Mouse (Mus musculus) stomach, embryonic 16.5 days (tissue): Measurements from ENCODE around the gene Xkrx. TPM values are rescaled to one million over a fixed set of nuclear protein-coding genes. Genes with fewer than 3 reads are reported as not detected.

Experiments
- polyA plus RNA-seq: library from polyadenylated mRNA; unstranded; fragments of >200 nt; fragmentation: Nextera tagmentation; extraction: Ambion mirVana; gene quantifications from 2 replicates; pipeline ENCODE4 v1.2.1, GENCODE M21; 2015

Xkrx gene
- polyA plus RNA-seq, 1 experiment from 2014 or later = 0.22 TPM

Other genes starting within 250 kb of the Xkrx start
- gene Sytl4, start 180.3 kb downstream of the Xkrx start, polyA plus RNA-seq = 6.2 and 6.7 TPM in 2 replicates
- 35.7 and 36.5 TPM in 2 replicates for gene Cstf2, start 102.9 kb downstream of the Xkrx start, polyA plus RNA-seq
- gene Arl13a, start 25.4 kb upstream of the Xkrx start, polyA plus RNA-seq = not detected in 2 replicates
- 0.13 and 0.27 TPM in 2 replicates for gene Nox1, start 59.9 kb upstream of the Xkrx start, polyA plus RNA-seq
- 25.2 and 26.0 TPM in 2 replicates for gene Trmt2b, start 114.9 kb upstream of the Xkrx start, polyA plus RNA-seq
- gene Tmem35a, start 133.1 kb upstream of the Xkrx start, polyA plus RNA-seq = 4.1 and 4.9 TPM in 2 replicates
- gene Cenpi, start 146.0 kb upstream of the Xkrx start, polyA plus RNA-seq = 21.0 and 30.4 TPM in 2 replicates
- 1.8 and 2.2 TPM in 2 replicates for gene Drp2, start 242.5 kb upstream of the Xkrx start, polyA plus RNA-seq